In the genomic region with DNA sequence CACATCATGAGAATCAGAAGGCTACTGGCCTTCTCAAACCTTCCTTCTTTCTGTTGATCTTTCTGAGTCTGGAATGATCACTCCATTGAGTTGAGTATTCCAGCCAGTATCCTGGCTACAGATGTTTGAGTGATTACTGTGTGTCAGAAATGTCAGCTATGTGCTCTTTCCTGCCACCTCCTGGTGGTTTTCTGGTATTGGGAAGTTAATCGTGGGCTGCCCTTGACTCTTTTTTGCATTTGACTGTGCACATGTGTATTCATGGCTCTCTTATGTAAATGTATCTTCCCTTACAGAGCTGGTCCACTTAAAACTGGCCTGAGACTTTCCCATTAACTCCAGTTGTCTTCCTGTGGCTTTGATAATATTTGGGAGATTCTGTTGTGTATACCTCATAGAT, we compare ENCODE assay signal across 21 mouse cellular contexts.
DNase-seq lines count a peak whose midpoint lies in the region; ATAC-seq and TF ChIP-seq lines count a peak whose summit lies in the region.
"Had no signal": no experiment of that assay in that cellular context is flagged by ENCODE, and none has a peak within 500 bp of the region (broad histone marks: within the 10 kb centered on the region; RNA-seq: fewer than 3 reads in every experiment).

No protein-coding gene starts in this region.

- H3K27me3 ChIP-seq in intestine, postnatal 0 days (replicated peaks; ENCODE audit: control insufficient read depth, insufficient read depth, low read length), result no peaks in the 10 kb centered on the region
- H3K27me3 ChIP-seq in intestine, embryonic 16.5 days (replicated peaks; ENCODE audit: control insufficient read depth, insufficient read depth, low read length), result no peaks in the 10 kb centered on the region
- H3K27me3 ChIP-seq in E14TG2a.4 (ENCODE audit: insufficient read depth, low read length), result no peaks in the 10 kb centered on the region
- H3K27me3 ChIP-seq: heart, embryonic 12.5 days; hindbrain, embryonic 13.5 days; intestine, embryonic 15.5 days; kidney, embryonic 15.5 days; limb, embryonic 15.5 days had no signal

- H3K36me3 ChIP-seq in intestine, postnatal 0 days (ENCODE audit: control insufficient read depth, insufficient read depth), result no peaks in the 10 kb centered on the region
- no peaks in the 10 kb centered on the region for H3K36me3 ChIP-seq in intestine, embryonic 16.5 days (ENCODE audit: control insufficient read depth, insufficient read depth, low read length)
- H3K36me3 ChIP-seq in E14TG2a.4 (ENCODE audit: insufficient read depth, low read length), result no peaks in the 10 kb centered on the region
- H3K36me3 ChIP-seq: forebrain, embryonic 10.5 days; heart, embryonic 12.5 days; hindbrain, embryonic 13.5 days; intestine, embryonic 15.5 days; kidney, embryonic 15.5 days; limb, embryonic 15.5 days; midbrain, embryonic 10.5 days had no signal

- 29% methylated on average over 1 of the region's 1 CpGs for WGBS in intestine, postnatal 0 days
- WGBS in intestine, embryonic 16.5 days, result 25% methylated on average over 1 of the region's 1 CpGs

- peak; percentile 33 for DNase-seq in 3T3-L1 (ENCODE audit: low read depth, low spot score)
- DNase-seq in brain, embryonic 14.5 days (ENCODE audit: low read depth), result no peak
- DNase-seq in gastrocnemius, adult 2 months, result no peak
- no peak for DNase-seq in left cerebral cortex, adult 11 months (ENCODE audit: low spot score)
- no peak for DNase-seq in cerebellum, postnatal 14 days
- DNase-seq: adrenal gland, adult 2 months; cerebellum, adult 9-10 months; gastrocnemius, postnatal 25 days; layer of hippocampus, postnatal 36 days; lung, postnatal 14 days; thymus, postnatal 25 days had no signal

- H3K27ac ChIP-seq in intestine, postnatal 0 days (ENCODE audit: low read depth, low read length), result no peak overlapping the region
- no peak overlapping the region for H3K27ac ChIP-seq in intestine, embryonic 16.5 days (ENCODE audit: low read length)
- no peak overlapping the region for H3K27ac ChIP-seq in gastrocnemius, adult 2 months
- H3K27ac ChIP-seq: forebrain, embryonic 10.5 days; hindbrain, embryonic 13.5 days; intestine, embryonic 15.5 days; kidney, embryonic 15.5 days; limb, embryonic 15.5 days; midbrain, embryonic 10.5 days had no signal

- intact Hi-C loops in gastrocnemius, adult 2 months (cut with DNase I), result no loop called here

- no peak for ATAC-seq in intestine, postnatal 0 days
- ATAC-seq in intestine, embryonic 16.5 days, result no peak
- ATAC-seq: intestine, embryonic 15.5 days had no signal

- TF ChIP-seq POLR2A in brain, embryonic 14.5 days (IDR thresholded peaks at IDR 0.05; ENCODE audit: borderline replicate concordance, extremely low read depth, insufficient read depth, insufficient read length, poor library complexity, severe bottlenecking), result no peak

- H3K9me3 ChIP-seq in intestine, postnatal 0 days (ENCODE audit: control insufficient read depth), result no peaks in the 10 kb centered on the region
- H3K9me3 ChIP-seq in intestine, embryonic 16.5 days (ENCODE audit: control insufficient read depth, low read length), result no peaks in the 10 kb centered on the region
- no peaks in the 10 kb centered on the region for H3K9me3 ChIP-seq in E14TG2a.4 (ENCODE audit: low read length)
- H3K9me3 ChIP-seq: forebrain, embryonic 10.5 days; heart, embryonic 12.5 days; hindbrain, embryonic 13.5 days; intestine, embryonic 15.5 days; kidney, embryonic 15.5 days; limb, embryonic 15.5 days; midbrain, embryonic 10.5 days had no signal

- H3K4me2 ChIP-seq in intestine, postnatal 0 days (replicated peaks; ENCODE audit: low read depth), result no peak overlapping the region
- no peak overlapping the region for H3K4me2 ChIP-seq in intestine, embryonic 16.5 days (ENCODE audit: low read depth, low read length)
- H3K4me2 ChIP-seq: heart, embryonic 12.5 days; hindbrain, embryonic 13.5 days; intestine, embryonic 15.5 days; kidney, embryonic 15.5 days; limb, embryonic 15.5 days had no signal

- H3K9ac ChIP-seq in intestine, postnatal 0 days (ENCODE audit: low read depth, low read length), result no peak overlapping the region
- H3K9ac ChIP-seq in intestine, embryonic 16.5 days (ENCODE audit: low read depth, low read length), result no peak overlapping the region
- H3K9ac ChIP-seq: heart, embryonic 12.5 days; hindbrain, embryonic 13.5 days; intestine, embryonic 15.5 days; kidney, embryonic 15.5 days; limb, embryonic 15.5 days had no signal

- H3K4me1 ChIP-seq in intestine, postnatal 0 days (replicated peaks; ENCODE audit: control insufficient read depth, insufficient read depth, low read length), result no peaks in the 10 kb centered on the region
- no peaks in the 10 kb centered on the region for H3K4me1 ChIP-seq in intestine, embryonic 16.5 days (ENCODE audit: control insufficient read depth, insufficient read depth, low read length)
- no peaks in the 10 kb centered on the region for H3K4me1 ChIP-seq in E14TG2a.4 (replicated peaks; ENCODE audit: low read depth, low read length)
- H3K4me1 ChIP-seq: forebrain, embryonic 10.5 days; heart, embryonic 12.5 days; hindbrain, embryonic 13.5 days; intestine, embryonic 15.5 days; kidney, embryonic 15.5 days; limb, embryonic 15.5 days; midbrain, embryonic 10.5 days had no signal

- TF ChIP-seq CTCF in intestine, postnatal 0 days (IDR thresholded peaks at IDR 0.05; ENCODE audit: low read depth), result peak; percentile 34
- TF ChIP-seq CTCF in E14TG2a.4 (conservative IDR thresholded peaks at IDR 0.05; ENCODE audit: low read length), result peak; percentile 41
- TF ChIP-seq CTCF in brain, embryonic 14.5 days (IDR thresholded peaks at IDR 0.05; ENCODE audit: borderline replicate concordance, extremely low read depth, insufficient read depth, insufficient read length), result peak; percentile 19; the same call in 1 of the 2 replicates
- no peak for TF ChIP-seq CTCF in gastrocnemius, adult 2 months (IDR thresholded peaks at IDR 0.05)

- H3K4me3 ChIP-seq in intestine, postnatal 0 days (ENCODE audit: low read depth, low read length), result no peak overlapping the region
- no peak overlapping the region for H3K4me3 ChIP-seq in intestine, embryonic 16.5 days (ENCODE audit: low read length)
- no peak overlapping the region for H3K4me3 ChIP-seq in E14TG2a.4 (replicated peaks; ENCODE audit: low read length)
- no peak overlapping the region for H3K4me3 ChIP-seq in gastrocnemius, adult 2 months
- H3K4me3 ChIP-seq: forebrain, embryonic 10.5 days; heart, embryonic 12.5 days; hindbrain, embryonic 13.5 days; intestine, embryonic 15.5 days; kidney, embryonic 15.5 days; limb, embryonic 15.5 days; midbrain, embryonic 10.5 days had no signal
